Mouse (Mus musculus) kidney, adult 18-20 months (tissue): Measurements from ENCODE around the gene BC053393.
"Not testable (repeated sequence)": the region's sequence is repeated elsewhere in the genome, so short reads cannot be mapped to it uniquely, and the experiment has no call there.

Source experiments
- DNase-seq: peaks from one replicate; pipeline ENCODE4 v3.0.0; 2021

Gene BC053393

GRCm38 (mm10) chr11:46571327-46571726 lies at the start of gene BC053393:
Gene BC053393, plus strand, starts transcription at chr11:46571536.
- no peak for DNase-seq

GRCm38 (mm10) chr11:46522719-46523118 lies 48.6 kb upstream of the BC053393 start:
- peak; percentile 15 for DNase-seq

GRCm38 (mm10) chr11:46523912-46524311 lies 47.4 kb upstream of the BC053393 start, which contains the start of gene Gm12169:
Gene Gm12169, plus strand, starts transcription at chr11:46524212.
- DNase-seq: no peak

- no peak for DNase-seq
These were observed 41.2 kb upstream of the BC053393 start for GRCm38 (mm10) chr11:46530149-46530548.

GRCm38 (mm10) chr11:46536978-46537377 lies 34.4 kb upstream of the BC053393 start:
- DNase-seq: no peak

GRCm38 (mm10) chr11:46543530-46543929 lies 27.8 kb upstream of the BC053393 start:
- DNase-seq: no peak

GRCm38 (mm10) chr11:46549721-46550120 lies 21.6 kb upstream of the BC053393 start:
- DNase-seq: no peak

- no peak for DNase-seq
These were observed 18.6 kb upstream of the BC053393 start for GRCm38 (mm10) chr11:46552741-46553140.

GRCm38 (mm10) chr11:46561096-46561495 lies 10.2 kb upstream of the BC053393 start:
- no peak for DNase-seq

- no peak for DNase-seq
These were observed 6.7 kb upstream of the BC053393 start for GRCm38 (mm10) chr11:46564671-46565070.

GRCm38 (mm10) chr11:46565967-46566366 lies 5.4 kb upstream of the BC053393 start:
- DNase-seq: no peak

- DNase-seq: no peak
These were observed 2.2 kb upstream of the BC053393 start for GRCm38 (mm10) chr11:46569107-46569506.

GRCm38 (mm10) chr11:46578771-46579281 lies 7.5 kb downstream of the BC053393 start:
- peak; percentile 56 for DNase-seq

GRCm38 (mm10) chr11:46580428-46580827 lies 9.1 kb downstream of the BC053393 start:
- no peak for DNase-seq

- DNase-seq: peak; percentile 8
These were observed 11.4 kb downstream of the BC053393 start for GRCm38 (mm10) chr11:46582741-46583140.

GRCm38 (mm10) chr11:46592416-46592815 lies 21.1 kb downstream of the BC053393 start:
- DNase-seq: no peak

GRCm38 (mm10) chr11:46619929-46620328 lies 48.6 kb downstream of the BC053393 start:
- no peak for DNase-seq

GRCm38 (mm10) chr11:46620414-46621168 lies 49.3 kb downstream of the BC053393 start:
- DNase-seq: no peak

- DNase-seq: no peak
These were observed 58.0 kb downstream of the BC053393 start, which contains the start of gene Dppa1 for GRCm38 (mm10) chr11:46629211-46629795. Gene Dppa1, minus strand, starts transcription at chr11:46629261.

- peak; percentile 13 for DNase-seq
These were observed 60.3 kb downstream of the BC053393 start for GRCm38 (mm10) chr11:46631635-46632034.

GRCm38 (mm10) chr11:46635516-46635915 lies 64.2 kb downstream of the BC053393 start:
- not testable (repeated sequence) for DNase-seq

- no peak for DNase-seq
These were observed 65.2 kb downstream of the BC053393 start for GRCm38 (mm10) chr11:46636568-46636967.
